Mouse (Mus musculus) embryonic stem cell, embryonic (primary cell): ENCODE measurements around the gene Wasf2.
"Not testable (repeated sequence)": the region's sequence is repeated elsewhere in the genome, so short reads cannot be mapped to it uniquely, and the experiment has no call there.

Source experiments
- CTCF ChIA-PET, 4 experiments: fragments of 300-600 bp in 2 of 4; fragments of 350-600 bp in 2 of 4; sonication (Branson Sonifier 250); formaldehyde crosslinking; loops; one replicate each; lab custom pipeline; 2022; ENCODE audit warnings: inconsistent platforms in 2 of 4; lab: Charles Lee
- POLR2A ChIA-PET, 4 experiments: fragments of 300-600 bp in 2 of 4; fragments of 350-600 bp in 2 of 4; sonication (Branson Sonifier 250); formaldehyde crosslinking; loops; one replicate each; lab custom pipeline; 2022; ENCODE audit warnings: antibody characterized with exemption in 4 of 4, inconsistent platforms in 1 of 4; lab: Charles Lee

The Wasf2 gene

DNA sequence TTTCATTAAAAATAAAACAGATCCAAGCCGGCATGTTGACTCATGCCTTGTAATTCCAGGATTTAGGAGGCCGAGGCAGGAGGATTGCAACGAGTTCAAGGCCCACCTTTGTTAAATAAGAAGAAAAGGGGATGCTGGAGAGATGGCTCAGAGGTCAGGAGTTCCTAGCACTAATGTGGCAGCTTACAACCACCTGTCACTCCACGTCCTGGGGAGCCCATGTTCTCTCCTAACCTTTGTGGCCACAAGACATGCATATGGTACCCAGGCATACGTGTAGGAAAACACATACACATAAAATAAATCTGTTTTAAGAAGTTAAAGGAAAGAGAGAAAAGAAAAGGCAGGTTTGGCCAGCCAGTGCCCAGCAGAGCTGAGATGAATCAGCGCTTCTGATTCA lies 37.2 kb upstream of the Wasf2 start:
- ChIA-PET POLR2A (interaction anchor here (0.7 to 6.5 kb wide), 33 partner anchors 8 to 148 kb away, joined by 3 to 70 read pairs (median 5); partner anchors contain the start of gene Wasf2 (in 1 of the 4)), CTCF (interaction anchor here in 3 of 4 experiments (0.6 to 5.5 kb wide), 4 partner anchors 11 to 84 kb away, joined by 3 to 34 read pairs (median 11); no protein-coding TSS in a partner anchor)

DNA sequence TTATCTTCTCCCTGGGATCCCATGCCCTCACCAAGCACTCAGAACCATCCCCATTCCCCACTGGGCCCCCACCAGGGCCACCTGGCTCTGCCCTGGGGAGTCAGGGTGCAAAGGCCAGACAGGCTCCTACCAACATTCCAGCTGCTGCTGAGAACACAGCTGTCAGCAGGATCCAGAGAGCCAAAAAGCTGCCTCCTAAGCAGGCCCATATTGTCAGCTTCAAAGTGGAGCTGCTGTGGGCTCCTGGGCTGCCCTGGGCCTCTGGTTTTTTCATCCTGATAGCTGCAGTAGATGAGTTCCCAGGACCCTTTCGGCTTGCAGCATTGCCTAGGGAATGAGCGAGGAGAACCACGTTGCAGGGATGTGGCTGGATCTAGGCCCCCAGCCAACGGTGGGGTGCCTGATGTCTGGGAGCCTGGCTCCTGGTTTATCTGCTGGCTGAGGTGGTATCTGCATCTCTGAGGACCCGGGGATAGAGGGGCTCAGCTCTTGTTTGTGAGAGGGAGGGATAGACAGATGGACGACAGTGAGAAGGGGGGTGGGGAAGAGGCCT lies 36.7 kb upstream of the Wasf2 start:
- ChIA-PET CTCF (interaction anchor here (0.6 to 5.5 kb wide), 6 partner anchors 10 to 1067 kb away, joined by 3 to 34 read pairs (median 4); no protein-coding TSS in a partner anchor), POLR2A (interaction anchor here (0.7 to 6.5 kb wide), 28 partner anchors 7 to 101 kb away, joined by 3 to 70 read pairs (median 5); partner anchors contain the start of gene Wasf2 (in 1 of the 4))

DNA sequence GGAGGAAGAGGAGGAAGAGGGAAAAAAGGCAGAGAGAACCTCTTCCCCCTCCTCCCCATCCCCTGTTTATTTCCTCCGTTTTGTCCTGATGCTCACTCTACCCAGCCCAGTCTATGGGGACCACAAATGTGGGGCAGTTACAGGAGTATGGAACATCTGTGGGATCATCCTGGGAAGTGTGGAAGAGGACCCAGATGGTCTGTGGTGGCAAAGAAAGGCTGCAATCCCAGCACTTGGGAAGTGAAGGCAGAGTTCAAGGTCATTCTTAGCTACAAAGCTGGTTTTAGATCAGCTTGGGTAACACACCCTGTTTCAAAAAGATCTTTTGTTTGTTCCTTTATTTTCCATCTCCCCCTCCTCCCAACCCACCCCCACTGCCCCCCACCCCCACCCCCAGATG lies 36.0 kb upstream of the Wasf2 start:
- ChIA-PET POLR2A (interaction anchor here in 3 of 4 experiments (1.0 to 6.5 kb wide), 20 partner anchors 8 to 103 kb away, joined by 3 to 70 read pairs (median 5); partner anchors contain the start of gene Wasf2 (in 1 of the 3)), CTCF (interaction anchor here in 3 of 4 experiments (0.6 to 5.5 kb wide), 5 partner anchors 9 to 36 kb away, joined by 3 to 34 read pairs (median 7); partner anchors contain the start of gene Wasf2 (in 1 of the 3))

DNA sequence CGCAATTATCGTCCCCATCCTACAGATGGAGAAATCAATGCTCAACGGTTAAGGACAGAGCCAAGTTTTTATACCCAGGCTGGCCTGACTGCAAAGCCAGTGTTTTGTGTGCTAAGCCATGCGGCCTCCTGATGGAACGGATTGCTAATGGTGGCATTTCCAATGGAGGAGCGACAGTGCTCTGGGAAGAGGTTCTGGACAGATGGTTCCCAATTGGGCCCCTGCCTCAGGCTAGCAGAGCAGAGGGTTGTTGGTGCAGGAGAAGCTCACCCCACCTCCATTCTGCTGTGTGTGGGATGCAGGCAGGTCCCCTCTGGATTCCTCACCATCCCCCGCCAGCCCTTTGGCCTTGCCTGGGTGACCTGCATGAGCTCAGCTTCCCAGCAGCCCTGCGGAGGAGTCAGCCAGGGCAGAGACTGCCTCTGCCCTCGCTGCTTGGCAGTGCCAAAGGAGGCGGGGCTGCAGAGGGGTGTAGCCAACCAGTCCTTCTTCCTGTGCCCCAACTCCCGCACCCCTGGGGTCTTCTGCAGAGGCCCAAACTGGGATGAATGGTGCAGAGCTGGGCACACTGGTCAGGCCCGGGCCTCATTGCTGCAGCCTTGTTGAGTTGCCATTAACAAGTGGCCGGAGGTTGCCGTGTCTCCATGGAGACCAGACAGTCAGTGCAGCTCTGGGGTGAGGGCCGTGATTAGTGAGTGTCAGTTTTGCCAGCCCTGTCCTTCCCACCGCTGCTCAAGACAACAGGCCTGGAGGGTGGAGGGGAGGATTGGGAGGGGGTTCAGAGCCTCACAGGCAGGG lies 35.2 kb upstream of the Wasf2 start:
- POLR2A ChIA-PET, result interaction anchor here (0.6 to 6.5 kb wide), 28 partner anchors 9 to 278 kb away, joined by 3 to 70 read pairs (median 4); partner anchors contain the start of gene Wdtc1 (in 1 of the 4)
- CTCF ChIA-PET, result interaction anchor here in 3 of 4 experiments (0.6 to 5.5 kb wide), 7 partner anchors 8 to 35 kb away, joined by 3 to 34 read pairs (median 5); partner anchors contain the start of gene Wasf2 (in 1 of the 3)

GRCm38 (mm10) chr4:133095734-133096065 lies 34.6 kb upstream of the Wasf2 start:
- ChIA-PET CTCF (interaction anchor here in 2 of 4 experiments (0.7 to 5.5 kb wide), 3 partner anchors 8 to 15 kb away, joined by 3 to 34 read pairs (median 4); no protein-coding TSS in a partner anchor), POLR2A (interaction anchor here in 3 of 4 experiments (0.5 to 6.5 kb wide), 17 partner anchors 8 to 63 kb away, joined by 3 to 70 read pairs (median 4); no protein-coding TSS in a partner anchor)

- CTCF ChIA-PET, POLR2A ChIA-PET: not testable (repeated sequence)
Observed at GRCm38 (mm10) chr4:133096671-133097070, 33.6 kb upstream of the Wasf2 start.

- CTCF ChIA-PET, result interaction anchor here in 1 of 4 experiments (4.2 kb wide), 1 partner anchor 8 kb away, joined by 34 read pairs; no protein-coding TSS in a partner anchor
Observed at GRCm38 (mm10) chr4:133101751-133102150, 28.6 kb upstream of the Wasf2 start.

DNA sequence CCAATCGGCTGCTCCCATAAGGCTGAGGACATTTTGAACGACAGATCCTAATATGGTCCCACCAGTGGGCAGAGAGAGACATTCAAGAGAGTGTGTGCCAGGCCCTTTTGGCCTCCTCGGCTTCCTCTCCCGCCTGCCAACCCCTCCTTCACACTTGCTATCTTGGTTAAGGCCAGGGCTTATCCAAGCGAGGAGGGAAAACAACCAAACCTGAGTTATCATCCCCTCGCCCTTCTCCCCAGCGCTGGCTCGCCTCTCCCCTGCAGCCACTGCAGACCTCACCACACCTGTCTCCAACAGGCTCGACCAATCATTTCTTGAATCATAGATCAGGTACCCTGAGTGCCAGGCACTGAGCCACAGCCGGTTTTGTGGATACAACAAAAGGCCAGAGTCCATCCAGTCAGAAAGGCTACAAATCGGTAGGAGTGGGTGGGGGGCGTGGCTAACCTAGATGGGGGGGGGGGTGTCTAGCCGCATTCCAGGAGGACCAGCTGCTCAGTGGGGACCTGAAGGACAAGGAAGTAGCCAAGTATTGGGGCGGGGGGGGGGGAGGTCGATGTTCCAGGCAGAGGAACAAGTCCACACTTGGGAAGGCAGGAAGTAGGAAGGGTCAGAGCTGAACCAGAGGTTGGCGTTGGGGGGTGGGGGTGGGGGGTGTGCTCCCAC lies 26.6 kb upstream of the Wasf2 start:
- POLR2A ChIA-PET, result interaction anchor here (0.6 to 5.6 kb wide), 53 partner anchors 9 to 415 kb away, joined by 3 to 70 read pairs (median 4); partner anchors contain the start of genes Fam76a (in 2 of the 4), Wdtc1 (in 2 of the 4), Kdf1 (in 1 of the 4) and Wasf2 (in 1 of the 4)
- CTCF ChIA-PET, result interaction anchor here in 3 of 4 experiments (0.5 to 4.2 kb wide), 11 partner anchors 10 to 296 kb away, joined by 3 to 34 read pairs (median 4); no protein-coding TSS in a partner anchor

More at GRCm38 (mm10) chr4:133101751-133102150, 28.6 kb upstream of the Wasf2 start:
- POLR2A ChIA-PET, result interaction anchor here in 3 of 4 experiments (0.6 to 5.6 kb wide), 10 partner anchors 8 to 206 kb away, joined by 3 to 40 read pairs (median 4); no protein-coding TSS in a partner anchor

DNA sequence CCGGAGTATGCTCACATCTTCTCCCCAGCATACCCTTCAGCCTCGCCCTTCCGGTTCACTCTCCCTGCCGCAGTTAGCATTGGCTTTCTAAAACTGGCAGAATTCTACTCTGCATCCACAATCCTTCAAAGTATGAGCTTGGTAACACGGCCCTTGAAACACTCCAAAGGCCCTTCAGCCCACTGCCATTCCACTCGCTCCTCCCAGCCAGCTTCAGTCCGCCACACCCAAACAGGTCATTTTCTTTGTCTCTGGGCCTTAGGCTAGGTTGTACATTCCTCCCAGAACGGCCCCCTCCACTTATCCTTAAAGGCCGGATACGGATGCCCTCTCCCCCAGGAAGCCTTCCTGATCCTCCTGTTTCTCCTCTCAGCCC lies 26.1 kb upstream of the Wasf2 start:
- ChIA-PET POLR2A (interaction anchor here (0.6 to 5.6 kb wide), 52 partner anchors 8 to 414 kb away, joined by 3 to 70 read pairs (median 4); partner anchors contain the start of genes Fam76a (in 2 of the 4), Wdtc1 (in 2 of the 4), Kdf1 (in 1 of the 4) and Wasf2 (in 1 of the 4)), CTCF (interaction anchor here in 3 of 4 experiments (0.5 to 4.2 kb wide), 11 partner anchors 11 to 296 kb away, joined by 3 to 34 read pairs (median 4); no protein-coding TSS in a partner anchor)

DNA sequence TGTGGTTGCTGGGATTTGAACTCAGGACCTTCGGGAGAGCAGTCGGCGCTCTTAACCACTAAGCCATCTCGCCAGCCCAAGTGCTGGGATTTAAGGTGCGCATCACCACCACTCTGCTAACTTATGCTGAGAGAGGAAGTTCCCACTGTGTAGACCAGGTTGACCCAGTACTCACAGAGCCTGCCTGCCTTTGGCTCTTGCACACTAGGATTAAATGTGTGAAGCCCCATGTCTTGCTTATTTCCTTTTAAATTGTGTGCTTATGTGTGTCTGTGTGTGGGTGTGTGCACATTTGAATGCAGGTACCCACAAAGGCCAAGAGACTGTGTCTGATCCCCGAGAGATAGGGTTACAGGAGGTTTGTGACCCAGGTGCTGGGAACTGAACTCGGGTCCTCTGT lies 23.6 kb upstream of the Wasf2 start:
- CTCF ChIA-PET, result interaction anchor here in 3 of 4 experiments (0.6 to 1.4 kb wide), 3 partner anchors 74 to 167 kb away, joined by 3 to 5 read pairs (median 3); no protein-coding TSS in a partner anchor

DNA sequence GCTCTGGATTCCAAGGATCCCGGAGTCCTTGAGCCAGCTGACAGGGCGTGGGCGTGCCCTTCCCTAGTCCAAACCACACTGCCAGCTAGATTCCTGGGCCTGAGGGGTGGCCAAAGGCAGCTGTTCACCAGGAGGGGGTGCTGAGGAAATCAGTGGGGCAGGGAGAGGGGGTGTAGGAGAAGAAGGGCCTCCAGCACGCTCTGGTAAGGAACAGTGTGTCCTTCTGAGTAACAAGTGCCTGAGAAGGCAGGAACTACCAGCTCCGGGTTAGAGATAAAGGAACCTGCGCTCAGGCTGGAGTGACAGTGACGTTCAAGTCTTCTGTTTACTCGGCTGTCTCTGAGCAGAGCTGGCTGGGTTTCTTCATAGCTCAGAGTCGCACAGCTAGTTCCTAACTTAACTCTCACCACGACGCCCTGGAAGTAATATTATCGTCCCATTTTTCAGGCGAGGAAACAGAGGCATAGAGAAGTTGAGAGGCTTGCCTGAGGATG lies 22.5 kb upstream of the Wasf2 start:
- POLR2A ChIA-PET, result interaction anchor here (0.6 to 6.0 kb wide), 53 partner anchors 9 to 370 kb away, joined by 3 to 60 read pairs (median 4); partner anchors contain the start of genes Wasf2 (in 3 of the 4), Wdtc1 (in 3 of the 4), Ahdc1 (in 2 of the 4) and Tmem222 (in 1 of the 4)
- CTCF ChIA-PET, result interaction anchor here in 3 of 4 experiments (0.5 to 1.6 kb wide), 20 partner anchors 8 to 1106 kb away, joined by 3 to 9 read pairs (median 3); partner anchors contain the start of gene Ahdc1 (in 1 of the 3)

More for the DNA sequence above, 23.6 kb upstream of the Wasf2 start:
- POLR2A ChIA-PET, result interaction anchor here in 3 of 4 experiments (0.6 to 6.0 kb wide), 18 partner anchors 9 to 246 kb away, joined by 3 to 70 read pairs (median 14); partner anchors contain the start of gene Wdtc1 (in 1 of the 3)

DNA sequence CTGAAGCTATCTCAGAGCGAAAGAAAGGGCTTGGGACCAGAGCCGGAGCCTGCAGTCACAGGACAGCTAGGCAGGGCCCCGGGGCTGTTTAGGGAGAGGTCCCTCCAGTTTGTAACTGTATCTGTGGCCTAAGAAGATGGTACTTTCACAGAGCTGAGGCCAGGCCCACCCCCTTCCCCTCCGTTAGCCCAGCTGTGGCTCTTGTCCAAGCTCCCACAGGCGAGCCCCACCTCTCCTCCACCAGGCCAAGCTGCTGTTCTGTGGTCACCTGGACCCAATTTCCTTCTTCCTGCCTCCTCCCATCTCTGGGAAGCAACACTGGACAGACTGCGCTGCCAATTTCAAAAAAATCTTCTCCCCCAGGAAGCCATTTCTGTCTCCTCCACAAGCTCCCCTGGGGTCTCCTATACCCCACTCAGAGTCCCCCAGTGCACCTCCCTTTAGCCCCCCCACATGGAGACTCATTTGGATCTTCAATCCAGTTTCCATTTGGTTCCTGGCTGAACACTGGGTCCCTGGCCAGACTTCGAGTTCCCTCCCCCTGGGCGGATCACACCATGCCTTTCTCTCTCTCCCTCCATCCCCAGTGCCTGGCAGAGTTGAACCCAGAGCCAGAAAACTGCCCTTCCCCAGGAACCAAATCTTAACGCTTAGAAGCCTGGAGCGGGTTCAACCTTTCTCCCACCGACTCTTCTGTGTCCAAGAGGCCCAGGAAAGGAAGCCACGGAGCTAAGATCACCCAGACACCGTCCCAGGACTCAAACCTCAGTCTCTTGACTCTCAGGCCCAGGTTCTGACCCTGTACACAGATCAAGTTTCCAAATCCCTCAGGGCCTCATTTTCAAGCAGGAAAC lies 21.6 kb upstream of the Wasf2 start:
- CTCF ChIA-PET, result interaction anchor here (0.5 to 1.6 kb wide), 9 partner anchors 13 to 140 kb away, joined by 3 to 9 read pairs (median 4); partner anchors contain the start of gene Ahdc1 (in 1 of the 4)
- POLR2A ChIA-PET, result interaction anchor here (0.6 to 6.0 kb wide), 40 partner anchors 8 to 272 kb away, joined by 3 to 60 read pairs (median 4); partner anchors contain the start of genes Ahdc1 (in 2 of the 4), Wasf2 (in 2 of the 4) and Wdtc1 (in 2 of the 4)

DNA sequence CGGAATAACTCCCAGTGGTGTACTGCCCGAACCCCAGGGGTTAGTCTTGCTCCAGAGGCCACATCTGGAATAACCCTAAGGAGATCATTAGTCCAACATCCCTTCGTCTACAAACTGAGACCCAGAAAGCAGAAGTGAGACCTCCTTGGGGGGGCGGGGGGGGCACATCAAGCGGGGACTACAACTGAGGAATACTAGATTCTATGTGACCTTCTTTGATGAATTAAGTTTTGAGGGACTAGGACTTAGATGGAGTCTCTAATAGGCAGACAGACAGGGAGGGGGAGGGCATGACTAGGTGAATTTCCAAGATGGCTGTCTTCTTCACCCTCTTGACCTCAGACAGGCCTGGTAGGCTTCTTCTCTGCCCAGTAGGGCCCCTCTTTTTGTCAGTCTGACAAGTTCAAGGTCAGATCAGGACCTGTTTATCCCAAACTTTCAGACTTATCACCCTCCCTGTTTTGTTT lies 20.9 kb upstream of the Wasf2 start:
- POLR2A ChIA-PET, result interaction anchor here in 3 of 4 experiments (1.1 to 6.0 kb wide), 7 partner anchors 9 to 31 kb away, joined by 3 to 60 read pairs (median 22); no protein-coding TSS in a partner anchor
- CTCF ChIA-PET, result no interaction called here

DNA sequence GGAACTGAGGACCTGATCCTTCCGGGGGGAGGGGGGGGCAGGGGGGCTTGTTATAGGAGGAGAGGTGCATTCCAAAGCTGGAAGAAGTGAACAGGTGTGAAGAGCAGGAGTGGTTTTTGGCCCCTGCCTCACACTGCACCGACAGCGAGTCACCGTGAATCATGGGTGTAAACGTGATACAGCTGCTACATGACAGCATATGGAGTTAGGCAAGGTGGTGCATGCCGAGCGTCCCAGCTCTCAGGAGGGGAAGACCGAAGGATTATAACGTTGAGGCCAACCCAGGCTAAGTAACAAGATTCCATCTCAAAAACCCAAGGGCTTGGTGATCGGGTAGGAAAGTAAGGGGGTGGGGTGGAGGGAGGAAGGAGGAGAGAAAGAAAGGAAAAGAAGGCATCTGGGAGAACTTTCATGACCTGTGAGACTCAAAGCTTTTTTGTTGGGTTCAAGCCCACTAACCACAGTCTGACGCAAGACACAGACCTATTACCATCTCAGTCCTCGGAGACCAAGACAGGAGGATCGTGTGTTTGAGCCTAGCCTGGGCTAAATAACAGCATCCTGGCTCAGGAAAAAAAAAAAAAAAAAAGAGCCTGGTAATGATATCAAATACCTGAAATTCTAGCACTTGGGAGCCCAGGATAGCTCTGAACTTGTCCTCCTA lies 18.0 kb upstream of the Wasf2 start:
- ChIA-PET POLR2A (interaction anchor here in 3 of 4 experiments (0.5 to 6.0 kb wide), 19 partner anchors 8 to 257 kb away, joined by 3 to 60 read pairs (median 4); partner anchors contain the start of gene Slc9a1 (in 1 of the 3)), CTCF (interaction anchor here in 2 of 4 experiments (0.6 to 1.0 kb wide), 2 partner anchors 10 to 193 kb away, joined by 5 to 8 read pairs; no protein-coding TSS in a partner anchor)

DNA sequence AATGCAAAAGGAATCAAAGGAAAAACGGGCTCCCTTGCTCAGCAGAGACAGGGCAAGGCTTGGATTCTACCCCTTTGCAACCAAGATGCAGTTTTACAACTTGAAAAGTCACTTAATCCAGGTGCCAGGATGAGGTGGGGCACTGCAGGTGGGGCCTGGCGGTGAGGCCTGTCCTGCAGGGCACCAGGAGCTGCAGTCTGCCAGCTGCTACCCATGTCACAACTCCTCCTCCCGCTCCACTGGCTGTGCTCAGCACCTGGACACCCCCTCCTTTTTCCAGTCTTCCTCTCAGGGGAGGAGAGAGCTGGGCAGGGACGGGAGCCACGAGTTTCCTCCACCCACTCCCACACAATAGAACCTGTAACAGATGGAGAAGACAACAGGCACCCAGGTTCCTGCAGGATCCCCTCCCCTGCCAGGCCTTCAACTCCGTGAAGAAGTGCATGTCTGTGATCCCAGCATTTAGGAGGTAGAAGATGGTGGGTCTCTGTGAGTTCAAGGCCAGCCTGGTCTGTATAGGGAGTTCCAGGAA lies 16.9 kb upstream of the Wasf2 start:
- CTCF ChIA-PET, result no interaction called here

More for the DNA sequence above, 16.9 kb upstream of the Wasf2 start:
- POLR2A ChIA-PET, result interaction anchor here in 1 of 4 experiments (0.8 to 2.2 kb wide), 3 partner anchors 10 to 54 kb away, joined by 3 to 11 read pairs (median 3); no protein-coding TSS in a partner anchor
